Mouse (Mus musculus) limb, embryonic 12.5 days (tissue): ENCODE data around the gene Prf1. TPM values are rescaled to one million over a fixed set of nuclear protein-coding genes. Genes with fewer than 3 reads are reported as not detected.

Source experiments
- ATAC-seq: fragments of 200-750 bp; cut with Nextera tagmentation; 2 replicates; pipeline ENCODE4 v1.8.0; 2017; ENCODE audit warnings: low read depth, moderate TSS enrichment; ENCODE audit not compliant: insufficient number of reproducible peaks, insufficient read depth, low FRiP score, low TSS enrichment
- H3K27ac ChIP-seq: fragments of 300-500 bp; sonication (generic); 2 replicates; pipeline ENCODE4 v1.5.1; 2016; ENCODE audit warnings: mild to moderate bottlenecking, moderate library complexity
- H3K27me3 ChIP-seq: fragments of 300-500 bp; sonication (generic); 2 replicates; pipeline ENCODE4 v1.6.1; 2016; ENCODE audit warnings: mild to moderate bottlenecking, moderate library complexity
- H3K36me3 ChIP-seq: fragments of 300-500 bp; sonication (generic); 2 replicates; pipeline ENCODE4 v1.6.1; 2016; ENCODE audit warnings: mild to moderate bottlenecking, moderate library complexity
- H3K4me1 ChIP-seq: fragments of 300-500 bp; sonication (generic); replicated peaks from 2 replicates; pipeline ENCODE4 v1.6.1; 2016
- H3K4me2 ChIP-seq: fragments of 300-500 bp; sonication (generic); 2 replicates; pipeline ENCODE4 v1.6.1; 2016; ENCODE audit warnings: mild to moderate bottlenecking, moderate library complexity
- H3K4me3 ChIP-seq: fragments of 300-500 bp; sonication (generic); replicated peaks from 2 replicates; pipeline ENCODE4 v1.5.1; 2016; ENCODE audit warnings: mild to moderate bottlenecking
- H3K9ac ChIP-seq: fragments of 300-500 bp; sonication (generic); replicated peaks from 2 replicates; pipeline ENCODE4 v1.6.1; 2016; ENCODE audit warnings: mild to moderate bottlenecking, moderate library complexity
- H3K9me3 ChIP-seq: fragments of 300-500 bp; sonication (generic); 2 replicates; pipeline ENCODE4 v1.6.1; 2016; ENCODE audit warnings: mild to moderate bottlenecking, moderate library complexity
- WGBS: fragments of 180-500 bp; shearing (Covaris S2); methylation state at CpG from one replicate; pipeline ENCODE4 v1.1.7; 2016; 5-methylcytosine and 5-hydroxymethylcytosine counted together
- polyA plus RNA-seq: library from polyadenylated mRNA; unstranded; fragments of >200 nt; fragmentation: Nextera tagmentation; extraction: Ambion mirVana; gene quantifications from 2 replicates; pipeline ENCODE4 v1.2.1, GENCODE M21; 2016

Gene Prf1
- polyA plus RNA-seq, 1 experiment from 2014 or later = not detected

DNA sequence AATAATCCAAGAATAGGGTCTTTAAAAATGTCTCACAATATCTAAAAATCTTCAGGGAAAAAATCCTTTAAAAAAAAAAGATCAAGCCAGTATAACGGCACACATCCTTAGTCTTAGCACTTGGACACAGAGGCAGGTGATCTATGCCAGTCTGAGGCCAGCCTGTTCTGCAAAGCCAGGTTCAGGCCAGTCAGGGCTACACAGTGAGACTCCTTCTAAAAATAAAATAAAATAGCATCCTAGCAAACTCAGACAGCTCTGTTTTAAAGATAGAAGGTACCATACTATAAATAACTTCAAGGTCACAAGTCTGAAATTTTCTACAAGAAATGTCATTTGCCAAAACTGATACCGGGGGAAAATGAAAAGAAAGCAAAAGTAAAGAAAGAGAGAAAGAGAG is 7.6 kb upstream of the Prf1 start:
- Histone ChIP-seq H3K27ac (no peak overlapping the region), H3K27me3 (no peaks in the 10 kb centered on the region), H3K9ac (no peak overlapping the region), H3K4me1 (0 out of 2 replicates have a peak, but pooled peaks cover 6% of the 10 kb centered on the region), H3K4me2 (no peak overlapping the region), H3K4me3 (no peak overlapping the region), H3K9me3 (no peaks in the 10 kb centered on the region), H3K36me3 (no peaks in the 10 kb centered on the region)
- WGBS = 82% methylated on average over 2 of the region's 2 CpGs
- no peak for ATAC-seq

DNA sequence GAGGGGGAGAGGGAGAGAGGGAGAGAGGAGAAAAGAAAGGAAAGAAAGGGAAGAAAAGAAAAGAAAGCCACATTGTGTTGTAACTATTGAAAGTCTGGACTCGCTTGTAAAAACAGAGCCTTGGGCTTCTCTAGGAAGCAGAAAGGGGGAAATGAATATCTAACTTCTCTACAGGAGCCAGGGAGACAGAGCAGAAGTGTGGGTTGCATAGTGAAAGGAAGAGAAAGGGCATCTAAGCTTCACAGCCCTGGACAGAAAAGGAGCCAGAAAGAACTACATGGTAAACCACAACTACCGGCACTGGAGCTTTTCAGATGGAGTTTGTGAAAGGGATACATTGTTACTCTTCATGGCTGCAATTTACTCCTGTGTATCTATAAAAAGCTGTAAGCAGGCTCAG is 7.2 kb upstream of the Prf1 start:
- WGBS = 78% methylated on average over 2 of the region's 2 CpGs
- H3K27ac ChIP-seq = 0 out of 2 replicates have a peak overlapping the region, but pooled peaks have one; percentile 29

DNA sequence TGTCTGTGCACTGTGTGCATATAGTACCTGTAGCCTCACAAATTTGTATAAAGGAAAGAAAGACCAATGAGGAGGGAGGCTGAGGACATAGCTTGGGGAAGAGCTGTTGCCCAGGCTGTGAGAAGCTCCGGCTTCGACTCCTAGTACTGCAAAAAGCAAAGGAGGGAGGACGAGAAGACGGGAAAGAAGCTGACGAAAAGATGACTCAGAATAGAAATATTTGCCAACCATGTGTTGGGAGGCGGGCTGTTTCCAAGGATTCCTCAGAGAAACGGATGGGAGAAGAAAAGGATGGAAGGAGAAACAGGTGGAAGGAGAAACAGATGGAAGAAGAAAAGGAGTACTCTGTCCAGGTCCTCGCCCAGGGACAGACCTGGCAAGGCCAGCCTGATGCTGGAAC is 3.4 kb upstream of the Prf1 start:
- no peaks in the 10 kb centered on the region for H3K4me1 ChIP-seq
- no peak overlapping the region for H3K4me3 ChIP-seq
- no peaks in the 10 kb centered on the region for H3K36me3 ChIP-seq
- no peak overlapping the region for H3K27ac ChIP-seq
- ATAC-seq = no peak
- 84% methylated on average over 8 of the region's 8 CpGs for WGBS
- no peak overlapping the region for H3K9ac ChIP-seq
- H3K4me2 ChIP-seq = no peak overlapping the region
- H3K9me3 ChIP-seq = no peaks in the 10 kb centered on the region
- H3K27me3 ChIP-seq = no peaks in the 10 kb centered on the region; the same call in 1 of the 2 replicates

More for the DNA sequence above, 7.2 kb upstream of the Prf1 start:
- H3K9ac ChIP-seq = no peak overlapping the region
- 0 out of 2 replicates have a peak, but pooled peaks cover 6% of the 10 kb centered on the region for H3K4me1 ChIP-seq
- no peak for ATAC-seq
- no peak overlapping the region for H3K4me3 ChIP-seq
- no peaks in the 10 kb centered on the region for H3K27me3 ChIP-seq
- no peaks in the 10 kb centered on the region for H3K36me3 ChIP-seq
- no peaks in the 10 kb centered on the region for H3K9me3 ChIP-seq
- H3K4me2 ChIP-seq = no peak overlapping the region

DNA sequence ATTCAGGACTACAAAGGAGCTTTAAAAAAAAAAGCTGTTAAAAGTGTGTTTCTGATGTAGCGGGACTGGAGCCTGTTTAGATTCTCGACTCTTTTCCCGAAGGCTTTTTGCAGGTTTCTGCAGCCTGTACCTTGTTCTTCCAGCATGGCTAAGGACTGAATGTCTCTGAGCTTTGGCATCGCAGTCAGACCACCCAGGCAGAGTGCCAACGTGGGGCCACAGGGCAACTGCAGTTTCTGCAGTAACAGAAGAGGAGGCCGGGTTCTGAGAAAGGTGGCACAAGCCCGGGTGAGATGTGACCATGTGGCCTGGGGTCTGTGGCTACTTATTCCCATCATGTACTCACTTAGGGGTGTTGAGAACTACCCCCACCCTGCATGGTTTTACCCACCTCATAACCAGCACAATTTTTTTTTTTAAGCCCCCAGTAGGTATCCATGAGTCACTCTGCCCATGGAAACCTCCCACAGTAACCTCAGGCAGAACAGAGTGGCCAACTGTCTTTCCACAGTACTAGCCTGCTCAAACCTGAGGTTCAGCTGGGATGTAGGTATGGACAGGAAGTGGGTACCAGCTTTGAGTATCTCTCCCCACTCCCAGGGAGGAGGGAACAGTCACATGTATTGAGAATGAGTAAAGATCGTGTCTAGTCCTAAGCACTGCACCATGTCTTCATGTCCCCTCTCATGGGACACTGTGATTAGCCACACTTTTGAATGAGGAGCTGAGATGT is 754 bp upstream of the Prf1 start:
- Histone ChIP-seq H3K27ac (no peak overlapping the region), H3K9ac (no peak overlapping the region), H3K36me3 (no peaks in the 10 kb centered on the region), H3K4me2 (no peak overlapping the region), H3K27me3 (no peaks in the 10 kb centered on the region; the same call in 1 of the 2 replicates), H3K9me3 (no peaks in the 10 kb centered on the region), H3K4me1 (no peaks in the 10 kb centered on the region), H3K4me3 (no peak overlapping the region)
- 82% methylated on average over 8 of the region's 8 CpGs for WGBS
- ATAC-seq = no peak

DNA sequence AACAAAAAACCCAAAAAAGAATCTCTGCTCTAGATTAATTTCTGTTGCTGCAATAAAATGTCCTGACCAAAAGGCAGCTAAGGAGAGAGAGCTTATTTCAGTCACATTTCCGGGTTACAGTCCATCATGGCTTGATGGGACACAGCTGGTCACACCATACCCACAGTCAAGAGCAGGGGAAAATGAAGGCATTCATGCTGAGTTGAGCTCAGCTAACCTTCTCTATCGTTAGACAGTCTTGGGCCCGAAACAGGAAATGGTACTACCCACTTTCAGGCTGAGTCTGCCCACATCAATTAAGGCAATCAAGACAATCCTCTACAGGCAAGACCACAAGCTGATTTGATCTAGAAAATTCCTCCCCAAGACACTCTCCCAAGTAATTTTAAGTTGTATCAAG is 3.4 kb downstream of the Prf1 start:
- Histone ChIP-seq H3K9ac (no peak overlapping the region), H3K27ac (no peak overlapping the region), H3K9me3 (no peaks in the 10 kb centered on the region), H3K36me3 (no peaks in the 10 kb centered on the region), H3K27me3 (no peaks in the 10 kb centered on the region; the same call in 1 of the 2 replicates), H3K4me3 (no peak overlapping the region), H3K4me2 (no peak overlapping the region), H3K4me1 (no peaks in the 10 kb centered on the region)
- ATAC-seq = no peak
- 61% methylated on average over 3 of the region's 3 CpGs for WGBS

DNA sequence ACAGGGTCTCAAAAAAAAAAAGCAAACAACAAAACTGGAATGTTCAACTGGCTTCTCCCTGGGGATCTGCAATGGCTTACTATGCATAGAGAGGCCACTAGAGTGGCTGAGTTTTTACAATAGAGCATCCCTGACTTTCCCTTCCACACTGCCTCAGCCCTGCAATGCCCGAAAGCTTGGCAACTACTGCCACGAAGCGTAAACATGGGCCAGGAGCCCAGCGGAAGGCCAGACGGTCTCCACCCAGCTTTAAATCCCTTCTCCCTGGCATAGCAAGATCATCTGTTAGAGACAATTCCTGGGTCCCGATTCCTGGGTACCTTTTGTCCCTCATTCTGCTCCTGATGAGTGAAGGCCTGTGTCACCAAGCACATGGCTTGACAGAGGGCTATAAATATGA is 6.4 kb downstream of the Prf1 start:
- H3K9me3 ChIP-seq = no peaks in the 10 kb centered on the region
- ATAC-seq = no peak
- 85% methylated on average over 6 of the region's 6 CpGs for WGBS
- H3K4me1 ChIP-seq = peaks cover 9% of the 10 kb centered on the region
- no peak overlapping the region for H3K4me3 ChIP-seq
- no peak overlapping the region for H3K9ac ChIP-seq
- peak overlapping the region; percentile 4; the same call in 1 of the 2 replicates for H3K27ac ChIP-seq
- H3K36me3 ChIP-seq = no peaks in the 10 kb centered on the region
- H3K27me3 ChIP-seq = no peaks in the 10 kb centered on the region
- H3K4me2 ChIP-seq = no peak overlapping the region

DNA sequence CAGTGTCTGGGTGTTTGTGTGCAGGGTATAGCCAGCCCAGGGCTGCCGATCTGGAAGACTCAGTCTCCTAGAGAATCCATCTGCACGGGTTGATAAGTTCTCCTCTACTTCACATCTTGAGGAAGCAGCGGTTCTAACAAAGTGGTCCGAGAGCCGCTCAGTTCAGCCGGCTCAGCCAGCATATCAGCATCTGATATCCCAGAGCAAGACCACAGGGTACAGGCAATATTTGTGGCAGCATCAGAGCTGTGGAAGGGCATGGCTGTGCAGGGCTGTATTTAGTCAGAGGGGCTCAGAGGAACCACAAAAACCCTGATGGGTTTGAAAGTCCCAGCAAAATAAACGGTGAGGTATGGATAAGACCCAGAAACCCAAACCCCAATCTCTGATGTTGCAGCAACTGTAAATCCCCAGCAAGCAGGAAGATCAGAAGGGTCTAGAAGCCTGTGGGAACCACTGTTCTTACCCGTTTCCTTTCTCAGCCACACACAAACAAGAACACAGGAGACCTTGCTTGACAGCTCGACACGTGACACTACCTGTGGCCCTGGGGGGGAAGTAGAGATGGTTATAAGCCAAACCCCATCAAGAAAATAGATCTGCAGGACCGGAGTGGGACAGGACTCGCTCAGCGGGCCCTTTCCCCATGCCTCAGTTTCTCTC is 8.4 kb downstream of the Prf1 start:
- Histone ChIP-seq H3K4me1 (peaks cover 13% of the 10 kb centered on the region), H3K4me3 (no peak overlapping the region), H3K4me2 (no peak overlapping the region), H3K27ac (no peak overlapping the region), H3K9me3 (no peaks in the 10 kb centered on the region), H3K36me3 (no peaks in the 10 kb centered on the region), H3K9ac (no peak overlapping the region), H3K27me3 (no peaks in the 10 kb centered on the region)
- ATAC-seq = no peak
- 84% methylated on average over 13 of the region's 13 CpGs for WGBS

DNA sequence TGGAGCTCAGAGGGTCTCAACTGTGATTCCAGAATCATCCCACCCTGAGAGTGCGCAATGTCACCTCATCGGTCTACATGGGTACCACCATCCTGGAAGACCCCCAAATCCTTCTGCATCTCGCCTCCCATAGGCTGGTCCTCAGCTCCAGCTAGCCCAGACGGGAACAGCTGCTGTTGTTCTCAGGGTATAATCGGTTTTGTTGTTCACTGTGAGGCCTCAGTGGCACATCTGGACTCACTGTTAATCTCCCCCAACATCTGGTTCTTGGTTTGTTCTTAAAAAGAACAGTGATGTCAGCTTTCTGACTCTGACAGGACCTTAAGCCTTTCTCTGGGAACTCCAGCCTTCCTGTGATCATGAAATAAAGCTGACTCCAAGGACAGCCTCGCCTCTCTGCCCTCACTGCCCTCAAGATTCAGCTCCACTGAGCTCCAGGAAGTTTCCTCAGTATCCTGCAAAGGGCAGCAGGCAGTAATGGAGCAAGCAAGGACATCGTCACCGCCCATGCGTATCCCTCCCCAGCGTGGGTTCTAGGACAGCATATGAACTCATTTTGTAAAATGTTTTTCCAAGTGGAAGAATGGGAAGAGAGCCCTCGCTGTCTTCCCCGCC is 11.2 kb downstream of the Prf1 start:
- Histone ChIP-seq H3K9ac (no peak overlapping the region), H3K27me3 (no peaks in the 10 kb centered on the region), H3K36me3 (no peaks in the 10 kb centered on the region), H3K4me1 (peaks cover 24% of the 10 kb centered on the region), H3K9me3 (no peaks in the 10 kb centered on the region), H3K4me3 (no peak overlapping the region), H3K4me2 (no peak overlapping the region), H3K27ac (peak overlapping the region; percentile 50)
- 39% methylated on average over 12 of the region's 12 CpGs for WGBS
- no peak for ATAC-seq

DNA sequence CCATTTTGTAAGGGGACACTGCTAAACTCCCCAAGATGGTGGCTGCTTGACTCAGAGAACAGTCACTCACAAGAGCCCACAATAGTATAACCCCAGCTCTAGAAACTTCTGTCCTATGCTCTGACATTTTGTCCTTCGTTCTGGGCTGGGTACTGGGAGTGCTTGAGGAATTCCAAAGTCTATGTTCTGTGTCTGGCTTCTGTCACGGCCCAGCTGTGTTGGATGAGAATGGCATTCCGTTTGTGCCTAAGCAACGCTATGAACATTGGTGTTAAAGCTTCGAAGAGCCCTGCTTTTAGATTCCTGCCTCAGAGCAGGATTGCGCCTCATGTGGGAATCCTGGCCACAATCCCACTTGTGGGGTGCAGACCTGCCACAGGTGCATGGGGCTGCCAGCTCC is 14.5 kb downstream of the Prf1 start:
- Histone ChIP-seq H3K9ac (no peak overlapping the region), H3K4me1 (peaks cover 39% of the 10 kb centered on the region), H3K27ac (peak overlapping the region; percentile 14; the same call in 1 of the 2 replicates), H3K36me3 (no peaks in the 10 kb centered on the region), H3K4me2 (no peak overlapping the region), H3K9me3 (no peaks in the 10 kb centered on the region), H3K27me3 (no peaks in the 10 kb centered on the region), H3K4me3 (no peak overlapping the region)
- WGBS = 67% methylated on average over 6 of the region's 6 CpGs
- ATAC-seq = no peak

DNA sequence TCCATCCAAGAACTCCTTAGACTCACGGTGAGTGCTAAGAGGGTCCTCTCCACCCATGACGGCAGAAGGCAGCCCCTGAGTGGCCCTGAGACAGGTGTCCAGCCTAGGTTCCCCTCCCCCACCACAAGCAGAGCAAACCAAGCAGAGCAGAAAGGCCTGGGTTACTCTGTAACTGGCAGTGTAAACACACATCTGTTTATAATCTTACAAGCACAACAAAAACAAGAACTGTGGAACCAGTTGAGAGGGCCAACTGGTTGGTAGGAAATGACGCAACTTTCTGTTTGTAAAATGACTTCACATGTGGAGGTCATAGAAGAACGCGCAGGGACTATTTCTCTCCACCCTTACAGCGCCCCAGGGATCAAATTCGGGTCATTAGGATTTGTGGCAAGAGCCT is 15.1 kb downstream of the Prf1 start:
- H3K9me3 ChIP-seq = no peaks in the 10 kb centered on the region
- peaks cover 39% of the 10 kb centered on the region for H3K4me1 ChIP-seq
- H3K4me3 ChIP-seq = no peak overlapping the region
- H3K36me3 ChIP-seq = no peaks in the 10 kb centered on the region
- 0 out of 2 replicates have a peak, but pooled peaks have one; percentile 5 for ATAC-seq
- 0 out of 2 replicates have a peak overlapping the region, but pooled peaks have one; percentile 14 for H3K27ac ChIP-seq
- no peak overlapping the region for H3K4me2 ChIP-seq
- no peaks in the 10 kb centered on the region for H3K27me3 ChIP-seq
- 18% methylated on average over 7 of the region's 7 CpGs for WGBS
- no peak overlapping the region for H3K9ac ChIP-seq

DNA sequence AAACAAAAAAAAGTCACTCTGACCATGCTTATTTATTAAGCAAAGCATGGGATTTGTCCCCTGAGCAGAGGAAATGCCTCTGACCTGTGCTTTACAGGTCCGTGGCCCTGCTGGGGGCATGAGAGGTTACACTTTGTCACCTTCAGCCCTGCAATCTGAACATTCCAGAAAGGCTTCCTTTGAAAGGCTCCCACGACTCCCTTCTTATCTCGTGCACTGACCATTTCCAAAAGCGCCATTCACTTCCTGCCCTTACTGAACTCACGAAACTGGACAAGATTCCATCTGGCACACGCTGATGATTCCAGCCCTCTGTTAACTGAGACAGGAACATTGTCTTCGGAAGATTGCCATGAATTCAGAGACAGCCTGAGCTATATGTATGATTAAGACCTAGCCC is 16.1 kb downstream of the Prf1 start:
- Histone ChIP-seq H3K9me3 (no peaks in the 10 kb centered on the region), H3K4me2 (no peak overlapping the region), H3K27me3 (no peaks in the 10 kb centered on the region), H3K9ac (no peak overlapping the region), H3K4me1 (peaks cover 33% of the 10 kb centered on the region), H3K36me3 (no peaks in the 10 kb centered on the region; the same call in 1 of the 2 replicates), H3K4me3 (no peak overlapping the region), H3K27ac (no peak overlapping the region)
- WGBS = 63% methylated on average over 7 of the region's 7 CpGs
- ATAC-seq = no peak
